Mouse (Mus musculus): ENCODE measurements around the gene Olfr538.
"Not testable (repeated sequence)": the region's sequence is repeated elsewhere in the genome, so short reads cannot be mapped to it uniquely, and the experiment has no call there.

The Olfr538 gene

DNA sequence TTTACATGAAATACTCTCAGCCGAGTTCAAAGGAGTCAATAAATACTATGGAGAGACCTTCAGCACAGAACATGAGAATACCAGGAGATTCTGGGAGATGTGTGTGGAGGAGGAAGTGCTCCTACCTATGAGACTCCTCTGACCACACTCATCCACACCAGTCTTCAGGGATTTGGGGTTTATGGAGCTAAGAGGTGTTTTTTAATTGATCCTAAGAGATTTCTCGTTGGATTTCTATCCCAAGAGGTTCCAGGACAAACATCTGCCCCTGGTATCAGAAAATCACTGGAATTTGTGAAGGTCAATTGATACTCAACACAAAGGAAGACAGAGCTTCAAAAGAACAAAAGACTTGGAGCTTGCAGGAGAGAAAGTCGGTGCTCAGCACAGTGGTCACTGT is at the start of gene Olfr538:
Olfr538 (plus strand) TSS at position 301 of the 400 bp plus-strand sequence.
- no peak for DNase-seq (ENCODE audit: extremely low spot score)

DNA sequence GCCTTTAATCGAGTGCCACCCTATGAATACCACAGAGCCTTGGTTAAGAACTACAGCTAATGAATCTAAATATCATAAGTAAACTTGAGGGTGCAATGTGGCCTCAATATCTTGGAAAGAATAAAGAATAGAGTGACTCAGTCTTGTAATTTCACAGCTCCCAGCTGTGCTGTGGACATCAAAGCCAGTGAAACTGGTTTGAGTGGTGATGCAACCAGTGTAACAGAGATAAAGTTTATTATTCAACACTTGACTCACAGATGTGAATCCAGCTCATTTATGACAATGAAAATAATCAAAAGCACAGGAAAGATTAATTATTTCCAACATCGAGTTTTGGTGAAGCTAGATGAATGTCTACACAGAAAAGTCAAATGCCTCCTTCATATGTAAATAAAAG is 27.9 kb upstream of the Olfr538 start:
- DNase-seq (ENCODE audit: extremely low spot score): no peak

DNA sequence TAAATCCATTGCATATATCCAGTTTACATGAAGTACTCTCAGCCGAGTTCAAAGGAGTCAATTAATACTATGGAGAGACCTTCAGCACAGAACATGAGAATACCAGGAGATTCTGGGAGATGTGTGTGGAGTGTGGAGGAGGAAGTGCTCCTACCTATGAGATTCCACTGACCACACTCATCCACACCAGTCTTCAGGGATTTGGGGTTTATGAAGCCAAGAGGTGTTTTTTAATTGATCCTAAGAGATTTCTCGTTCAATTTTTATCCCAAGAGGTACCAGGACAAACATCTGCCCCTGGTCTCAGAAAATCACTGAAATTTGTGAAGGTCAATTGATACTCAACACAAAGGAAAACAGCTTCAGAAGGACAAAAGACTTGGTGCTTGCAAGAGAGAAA is 33.3 kb downstream of the Olfr538 start, which contains the start of gene Olfr46:
Olfr46 (plus strand) TSS at position 301 of the 400 bp plus-strand sequence.
- not testable (repeated sequence) for DNase-seq (ENCODE audit: extremely low spot score)

All from embryo, embryonic 9.5 days (tissue).